Mouse (Mus musculus) MEL (cell line): ENCODE data around the gene Drc1. TPM values are rescaled to one million over a fixed set of nuclear protein-coding genes. Genes with fewer than 3 reads are reported as not detected.

Source experiments
- DNase-seq: peaks from one replicate; pipeline ENCODE4 v3.0.0; 2011; ENCODE audit warnings: low read depth, low spot score
- H3K27ac ChIP-seq: 2 replicates; pipeline ENCODE4 v1.5.1; 2012; ENCODE audit warnings: low read depth, mild to moderate bottlenecking, control low read depth, low read length, moderate library complexity; ENCODE audit not compliant: control insufficient read depth
- H3K27me3 ChIP-seq, 2 experiments: fragments of 150-350 bp in 1 of 2; sonication (generic) in 1 of 2; 2 replicates each; pipeline ENCODE4 v1.6.1; 2012; ENCODE audit warnings: low read length in 2 of 2, mild to moderate bottlenecking in 2 of 2, improper control_type of control experiment in 1 of 2, moderate library complexity in 1 of 2; ENCODE audit not compliant: insufficient read depth in 2 of 2, control insufficient read depth in 1 of 2
- H3K36me3 ChIP-seq, 2 experiments: 2 replicates each; pipeline ENCODE4 v1.6.1; 2012 to 2014; ENCODE audit warnings: low read length in 2 of 2, improper control_type of control experiment in 1 of 2, inconsistent platforms in 1 of 2, mild to moderate bottlenecking in 1 of 2; ENCODE audit not compliant: insufficient read depth in 2 of 2, control insufficient read depth in 1 of 2
- H3K4me1 ChIP-seq, 2 experiments: fragments of 150-350 bp in 1 of 2; sonication (generic) in 1 of 2; 2 replicates each; pipeline ENCODE4 v1.6.1; 2012; ENCODE audit warnings: low read length in 2 of 2, improper control_type of control experiment in 1 of 2, mild to moderate bottlenecking in 1 of 2; ENCODE audit not compliant: insufficient read depth in 2 of 2, control insufficient read depth in 1 of 2
- H3K4me3 ChIP-seq, 2 experiments: fragments of 150-350 bp in 1 of 2; sonication (generic) in 1 of 2; 2 replicates each; pipeline ENCODE4 v1.5.1; 2012; ENCODE audit warnings: low read depth in 2 of 2, low read length in 2 of 2, mild to moderate bottlenecking in 2 of 2, moderate library complexity in 2 of 2, control low read depth in 1 of 2, improper control_type of control experiment in 1 of 2; ENCODE audit not compliant: control insufficient read depth in 1 of 2, insufficient read depth in 1 of 2
- H3K79me2 ChIP-seq: 2 replicates; pipeline ENCODE4 v1.6.1; 2012; ENCODE audit warnings: mild to moderate bottlenecking, low read length, moderate library complexity; ENCODE audit not compliant: control insufficient read depth, poor library complexity, insufficient read depth
- H3K9ac ChIP-seq: 2 replicates; pipeline ENCODE4 v1.6.1; 2012; ENCODE audit warnings: low read depth, mild to moderate bottlenecking, control low read depth, low read length, moderate library complexity; ENCODE audit not compliant: control insufficient read depth, poor library complexity, severe bottlenecking
- H3K9me3 ChIP-seq: fragments of 150-350 bp; sonication (generic); replicated peaks from 2 replicates; pipeline ENCODE4 v1.6.1; 2012; ENCODE audit warnings: mild to moderate bottlenecking, low read length, improper control_type of control experiment, moderate library complexity; ENCODE audit not compliant: insufficient read depth
- BHLHE40 ChIP-seq: IDR thresholded peaks from 2 replicates; pipeline ENCODE4 v1.6.1; 2012; ENCODE audit warnings: low read depth, mild to moderate bottlenecking, inconsistent platforms, low read length, improper control_type of control experiment, borderline replicate concordance
- CTCF ChIP-seq, 3 experiments: IDR thresholded peaks in 2 of 3; conservative IDR thresholded peaks in 1 of 3; 2 replicates each; pipeline ENCODE4 v1.5.1; 2011 to 2012; ENCODE audit warnings: low read length in 3 of 3, low read depth in 2 of 3, mild to moderate bottlenecking in 2 of 3, improper control_type of control experiment in 1 of 3, inconsistent platforms in 1 of 3, mixed read lengths in 1 of 3, moderate library complexity in 1 of 3; ENCODE audit not compliant: control insufficient read depth in 1 of 3, insufficient read depth in 1 of 3, poor library complexity in 1 of 3, severe bottlenecking in 1 of 3
- E2F4 ChIP-seq: IDR thresholded peaks from 2 replicates; pipeline ENCODE4 v1.6.1; 2011; ENCODE audit warnings: low read depth, low read length, improper control_type of control experiment, borderline replicate concordance
- EP300 ChIP-seq, 2 experiments: IDR thresholded peaks; 2 replicates each; pipeline ENCODE4 v1.6.1; 2011; ENCODE audit warnings: improper control_type of control experiment in 2 of 2, low read length in 2 of 2, low read depth in 1 of 2, mild to moderate bottlenecking in 1 of 2
- ETS1 ChIP-seq: IDR thresholded peaks from 2 replicates; pipeline ENCODE4 v1.6.1; 2012; ENCODE audit warnings: low read depth, mild to moderate bottlenecking, inconsistent platforms, low read length, improper control_type of control experiment, moderate library complexity
- GATA1 ChIP-seq: IDR thresholded peaks from 2 replicates; pipeline ENCODE4 v1.6.1; 2011; ENCODE audit warnings: low read depth, low read length, improper control_type of control experiment
- MAFK ChIP-seq: IDR thresholded peaks from 2 replicates; pipeline ENCODE4 v1.6.1; 2011; ENCODE audit warnings: low read depth, mild to moderate bottlenecking, low read length, improper control_type of control experiment, borderline replicate concordance
- MEF2A ChIP-seq: IDR thresholded peaks from 2 replicates; pipeline ENCODE4 v1.6.1; 2014; ENCODE audit warnings: low read depth, mild to moderate bottlenecking, inconsistent platforms, low read length, improper control_type of control experiment; ENCODE audit not compliant: poor library complexity, insufficient replicate concordance, severe bottlenecking; ENCODE audit errors: extremely low read depth
- MXI1 ChIP-seq: IDR thresholded peaks from 2 replicates; pipeline ENCODE4 v1.6.1; 2011; ENCODE audit warnings: mild to moderate bottlenecking, low read depth, low read length, improper control_type of control experiment
- MYC ChIP-seq: IDR thresholded peaks from 2 replicates; pipeline ENCODE4 v1.6.1; 2011; ENCODE audit warnings: low read depth, mild to moderate bottlenecking, low read length, improper control_type of control experiment, moderate library complexity
- NELFE ChIP-seq: IDR thresholded peaks from 2 replicates; pipeline ENCODE4 v1.6.1; 2011; ENCODE audit warnings: low read depth, low read length, improper control_type of control experiment
- NRF1 ChIP-seq: IDR thresholded peaks from 2 replicates; pipeline ENCODE4 v1.6.1; 2014; ENCODE audit warnings: low read depth, mild to moderate bottlenecking, inconsistent platforms, low read length, improper control_type of control experiment, moderate library complexity; ENCODE audit not compliant: poor library complexity, insufficient read depth, severe bottlenecking
- POLR2A ChIP-seq, 2 experiments: IDR thresholded peaks; 2 replicates each; pipeline ENCODE4 v1.6.1; 2011 to 2012; ENCODE audit warnings: low read length in 2 of 2, mild to moderate bottlenecking in 2 of 2, control low read depth in 1 of 2, improper control_type of control experiment in 1 of 2, low read depth in 1 of 2, moderate library complexity in 1 of 2; ENCODE audit not compliant: control insufficient read depth in 1 of 2, insufficient read depth in 1 of 2, poor library complexity in 1 of 2
- RAD21 ChIP-seq: IDR thresholded peaks from 2 replicates; pipeline ENCODE4 v1.6.1; 2011; ENCODE audit warnings: mild to moderate bottlenecking, low read depth, low read length, improper control_type of control experiment
- RCOR1 ChIP-seq: IDR thresholded peaks from 2 replicates; pipeline ENCODE4 v1.6.1; 2012; ENCODE audit warnings: low read depth, mild to moderate bottlenecking, inconsistent platforms, low read length, improper control_type of control experiment
- SMC3 ChIP-seq: IDR thresholded peaks from 2 replicates; pipeline ENCODE4 v1.6.1; 2011; ENCODE audit warnings: low read depth, low read length, improper control_type of control experiment
- TAL1 ChIP-seq: IDR thresholded peaks from 2 replicates; pipeline ENCODE4 v1.6.1; 2012; ENCODE audit warnings: mild to moderate bottlenecking, inconsistent platforms, low read length, moderate library complexity, mixed read lengths
- TBP ChIP-seq: IDR thresholded peaks from 2 replicates; pipeline ENCODE4 v1.8.0; 2011; ENCODE audit warnings: low read depth, low read length, improper control_type of control experiment
- USF1 ChIP-seq: IDR thresholded peaks from 2 replicates; pipeline ENCODE4 v1.6.1; 2014; ENCODE audit warnings: low read depth, mild to moderate bottlenecking, inconsistent platforms, low read length, improper control_type of control experiment, moderate library complexity
- ZC3H11A ChIP-seq: IDR thresholded peaks from 2 replicates; pipeline ENCODE4 v1.6.1; 2012; ENCODE audit warnings: low read depth, mild to moderate bottlenecking, inconsistent platforms, low read length, improper control_type of control experiment
- ZKSCAN1 ChIP-seq: IDR thresholded peaks from 2 replicates; pipeline ENCODE4 v1.6.1; 2012; ENCODE audit warnings: low read depth, mild to moderate bottlenecking, inconsistent platforms, low read length, improper control_type of control experiment, moderate library complexity
- ZMIZ1 ChIP-seq: IDR thresholded peaks from 2 replicates; pipeline ENCODE4 v1.6.1; 2012; ENCODE audit warnings: low read depth, mild to moderate bottlenecking, inconsistent platforms, low read length, improper control_type of control experiment, moderate library complexity
- ZNF384 ChIP-seq: IDR thresholded peaks from 2 replicates; pipeline ENCODE4 v1.6.1; 2012; ENCODE audit warnings: low read depth, mild to moderate bottlenecking, inconsistent platforms, low read length, improper control_type of control experiment
- polyA plus RNA-seq, 2 experiments: library from polyadenylated mRNA; stranded (reverse) in 1 of 2; unstranded in 1 of 2; fragments of >175 nt in 1 of 2; fragments of >200 nt in 1 of 2; gene quantifications; 2 replicates each; pipeline versions ENCODE4 v1.2.1 to v1.2.4; 2012; ENCODE audit warnings: low replicate concordance in 2 of 2, low read depth in 1 of 2; ENCODE audit not compliant: insufficient read length in 2 of 2, insufficient read depth in 1 of 2, missing spikeins in 1 of 2
- total RNA-seq: library from RNA; depleted of rRNA; stranded (reverse); fragments of 300-350 nt; gene quantifications from 2 replicates; pipeline ENCODE4 v1.2.3, GENCODE M21; 2012

Gene Drc1
- total and polyA plus RNA-seq, 3 experiments, result not detected

DNA sequence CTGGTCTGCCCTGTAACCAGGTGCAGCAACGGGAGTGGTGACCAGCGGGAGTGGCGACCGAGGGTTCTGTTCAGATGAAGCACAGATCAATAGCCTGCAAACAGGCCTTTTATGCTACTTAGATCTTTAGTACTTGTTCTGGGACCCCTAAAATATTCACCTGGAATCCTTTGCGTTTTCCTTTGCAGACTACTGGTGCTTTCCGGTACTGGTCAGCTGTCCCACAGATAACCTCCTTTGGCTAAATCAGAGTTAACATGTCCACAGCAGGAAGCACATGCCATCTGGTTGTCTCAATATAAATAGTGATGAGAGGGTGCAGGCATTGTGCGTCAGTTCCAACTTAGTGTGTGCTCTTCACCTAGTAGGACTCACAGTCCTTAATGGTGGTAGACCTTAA, 22.4 kb upstream of the Drc1 start:
- H3K4me3 ChIP-seq, result no peak overlapping the region
- no peak overlapping the region for H3K9ac ChIP-seq
- no peaks in the 10 kb centered on the region for H3K79me2 ChIP-seq
- DNase-seq, result no peak
- no peak for TF ChIP-seq MYC
- TF ChIP-seq RAD21, result no peak
- no peak for TF ChIP-seq RCOR1
- TF ChIP-seq ZNF384, result no peak
- no peak for TF ChIP-seq EP300 (IDR thresholded peaks at IDR 0.05; ENCODE audit: low read depth in 1 of 2, low read length in 2 of 2)
- no peak for TF ChIP-seq USF1
- no peak for TF ChIP-seq ETS1
- no peaks in the 10 kb centered on the region for H3K9me3 ChIP-seq
- H3K27me3 ChIP-seq, result no peaks in the 10 kb centered on the region
- H3K36me3 ChIP-seq, result peaks cover 2 to 47% of the 10 kb centered on the region in 2 experiments; a peak in 3 of 4 replicates
- no peak overlapping the region for H3K27ac ChIP-seq
- no peaks in the 10 kb centered on the region; a peak in 2 of 4 replicates for H3K4me1 ChIP-seq

DNA sequence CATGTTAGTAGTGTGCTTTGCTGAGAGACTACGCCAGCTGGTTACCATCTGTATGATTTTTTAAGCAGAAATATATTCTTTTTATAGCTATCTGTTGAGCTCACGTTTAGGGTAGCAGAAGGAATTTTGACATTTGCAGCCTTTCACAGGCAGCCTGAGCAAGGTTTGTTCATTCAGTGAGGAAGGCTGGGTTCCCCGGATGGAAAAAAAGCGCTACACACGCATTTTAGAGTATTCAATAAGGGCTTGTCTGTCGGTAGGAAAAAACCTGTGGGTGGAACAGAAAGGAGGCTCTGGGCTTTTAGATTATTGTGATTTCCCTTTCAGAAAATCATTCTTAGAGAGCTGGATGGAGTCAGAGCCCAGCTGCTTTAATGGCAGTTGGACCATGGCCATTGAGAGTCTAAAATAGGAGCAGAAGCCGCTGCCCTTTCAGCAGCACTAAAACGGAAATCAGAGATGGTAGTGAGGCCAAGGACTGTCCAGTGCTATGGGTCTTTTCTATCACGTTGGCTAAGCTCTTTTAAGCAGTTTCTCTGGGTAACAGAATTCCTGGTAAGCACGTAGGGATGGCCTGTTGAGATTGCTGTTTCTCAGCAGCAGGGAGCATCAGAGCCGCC, 10.5 kb upstream of the Drc1 start:
- H3K36me3 ChIP-seq, result peaks cover 0 to 15% of the 10 kb centered on the region in 2 experiments; a peak in 2 of 4 replicates
- H3K9me3 ChIP-seq, result no peaks in the 10 kb centered on the region
- no peaks in the 10 kb centered on the region for H3K79me2 ChIP-seq
- H3K4me3 ChIP-seq, result no peak overlapping the region
- DNase-seq, result no peak
- H3K4me1 ChIP-seq, result no peaks in the 10 kb centered on the region
- H3K27ac ChIP-seq, result no peak overlapping the region
- no peaks in the 10 kb centered on the region for H3K27me3 ChIP-seq
- TF ChIP-seq ZNF384 (no peak), TBP (no peak), TAL1 (no peak), BHLHE40 (no peak), ETS1 (no peak), POLR2A (IDR thresholded peaks at IDR 0.05; ENCODE audit: control insufficient read depth in 1 of 2, insufficient read depth in 1 of 2, low read depth in 1 of 2, low read length in 2 of 2, poor library complexity in 1 of 2) (no peak), ZKSCAN1 (no peak), NELFE (no peak), NRF1 (no peak), RAD21 (no peak), MEF2A (no peak), MXI1 (no peak), ZC3H11A (no peak), ZMIZ1 (no peak), E2F4 (no peak), MAFK (no peak), EP300 (IDR thresholded peaks at IDR 0.05; ENCODE audit: low read depth in 1 of 2, low read length in 2 of 2) (no peak), GATA1 (no peak), CTCF (IDR thresholded peaks at IDR 0.05 in 2 of 3, conservative IDR thresholded peaks at IDR 0.05 in 1 of 3; ENCODE audit: control insufficient read depth in 1 of 3, insufficient read depth in 1 of 3, low read depth in 2 of 3, low read length in 3 of 3, poor library complexity in 1 of 3, severe bottlenecking in 1 of 3) (no peak), SMC3 (no peak)
- H3K9ac ChIP-seq, result no peak overlapping the region
